Mouse (Mus musculus): Measurements from ENCODE around the gene Rras. TPM values are rescaled to one million over a fixed set of nuclear protein-coding genes. Genes with fewer than 3 reads are reported as not detected.
"Not testable (repeated sequence)": the region's sequence is repeated elsewhere in the genome, so short reads cannot be mapped to it uniquely, and the experiment has no call there.

Rras gene
- polyA plus RNA-seq, 1 experiment from 2014 or later = 12.5 TPM

GRCm38 (mm10) chr7:45019031-45019571, 1.3 kb downstream of the Rras start:
- Histone ChIP-seq H3K9me3 (no peaks in the 10 kb centered on the region), H3K36me3 (replicated peaks) (no peaks in the 10 kb centered on the region), H3K27ac (no peak overlapping the region), H3K4me3 (no peak overlapping the region), H3K9ac (no peak overlapping the region), H3K27me3 (replicated peaks) (no peaks in the 10 kb centered on the region), H3K4me2 (peak overlapping the region; percentile 77), H3K4me1 (peaks cover 27% of the 10 kb centered on the region)
- ATAC-seq (replicated peaks) = no peak
- WGBS = 41% methylated on average over 8 of the region's 8 CpGs

GRCm38 (mm10) chr7:45020225-45020624, 2.5 kb downstream of the Rras start:
- WGBS = 83% methylated on average over 9 of the region's 9 CpGs
- H3K36me3 ChIP-seq (replicated peaks) = no peaks in the 10 kb centered on the region
- no peak for ATAC-seq (replicated peaks)
- peaks cover 17% of the 10 kb centered on the region for H3K4me1 ChIP-seq
- no peaks in the 10 kb centered on the region for H3K9me3 ChIP-seq
- no peaks in the 10 kb centered on the region for H3K27me3 ChIP-seq (replicated peaks)
- no peak overlapping the region for H3K4me2 ChIP-seq
- H3K27ac ChIP-seq = no peak overlapping the region
- no peak overlapping the region for H3K4me3 ChIP-seq
- no peak overlapping the region for H3K9ac ChIP-seq

- WGBS = 83% methylated on average over 5 of the region's 5 CpGs
- Histone ChIP-seq H3K4me1 (peaks cover 12% of the 10 kb centered on the region; the same call in 1 of the 2 replicates), H3K36me3 (replicated peaks) (peaks cover 15% of the 10 kb centered on the region)
- ATAC-seq (replicated peaks); H3K4me3 ChIP-seq; H3K4me2 ChIP-seq; H3K27me3 ChIP-seq (replicated peaks); H3K9ac ChIP-seq; H3K27ac ChIP-seq; H3K9me3 ChIP-seq: not testable (repeated sequence)
Measured at GRCm38 (mm10) chr7:45023711-45024110, 6.0 kb downstream of the Rras start.

- Histone ChIP-seq H3K4me1 (peaks cover 12% of the 10 kb centered on the region; the same call in 1 of the 2 replicates), H3K27me3 (replicated peaks) (no peaks in the 10 kb centered on the region), H3K36me3 (replicated peaks) (peaks cover 22% of the 10 kb centered on the region), H3K4me3 (no peak overlapping the region), H3K9ac (no peak overlapping the region), H3K4me2 (no peak overlapping the region), H3K27ac (no peak overlapping the region), H3K9me3 (no peaks in the 10 kb centered on the region)
- 0 out of 2 replicates have a peak, but pooled peaks have one; percentile 12 for ATAC-seq (replicated peaks)
- 88% methylated on average over 15 of the region's 15 CpGs for WGBS
Measured at GRCm38 (mm10) chr7:45024281-45025248, 6.8 kb downstream of the Rras start.

GRCm38 (mm10) chr7:45025601-45026220, 8.0 kb downstream of the Rras start:
- Histone ChIP-seq H3K27me3 (replicated peaks) (no peaks in the 10 kb centered on the region), H3K9ac (no peak overlapping the region), H3K4me1 (peaks cover 12% of the 10 kb centered on the region; the same call in 1 of the 2 replicates), H3K27ac (peak overlapping the region; percentile 17; the same call in 1 of the 2 replicates), H3K9me3 (no peaks in the 10 kb centered on the region), H3K4me3 (no peak overlapping the region), H3K36me3 (replicated peaks) (peaks cover 33% of the 10 kb centered on the region), H3K4me2 (no peak overlapping the region)
- no peak for ATAC-seq (replicated peaks)
- WGBS = 80% methylated on average over 8 of the region's 8 CpGs

- H3K9me3 ChIP-seq = no peaks in the 10 kb centered on the region
- 0 out of 2 replicates have a peak, but pooled peaks have one; percentile 10 for ATAC-seq (replicated peaks)
- H3K4me1 ChIP-seq = peaks cover 12% of the 10 kb centered on the region; the same call in 1 of the 2 replicates
- H3K36me3 ChIP-seq (replicated peaks) = peaks cover 39% of the 10 kb centered on the region
- H3K4me3 ChIP-seq = no peak overlapping the region
- WGBS = 19% methylated on average over 2 of the region's 2 CpGs
- no peak overlapping the region for H3K4me2 ChIP-seq
- no peak overlapping the region for H3K9ac ChIP-seq
- H3K27ac ChIP-seq = peak overlapping the region; percentile 8; the same call in 1 of the 2 replicates
- H3K27me3 ChIP-seq (replicated peaks) = no peaks in the 10 kb centered on the region
Measured at GRCm38 (mm10) chr7:45026256-45026655, 8.5 kb downstream of the Rras start.

- Histone ChIP-seq H3K27ac (no peak overlapping the region), H3K4me3 (no peak overlapping the region), H3K36me3 (replicated peaks) (peaks cover 54% of the 10 kb centered on the region), H3K9me3 (no peaks in the 10 kb centered on the region), H3K4me1 (peaks cover 12% of the 10 kb centered on the region; the same call in 1 of the 2 replicates), H3K9ac (no peak overlapping the region), H3K4me2 (no peak overlapping the region), H3K27me3 (replicated peaks) (no peaks in the 10 kb centered on the region)
- WGBS = 93% methylated on average over 9 of the region's 9 CpGs
- ATAC-seq (replicated peaks) = no peak
Measured at GRCm38 (mm10) chr7:45027761-45028160, 10.0 kb downstream of the Rras start.

GRCm38 (mm10) chr7:45028351-45028750, 10.6 kb downstream of the Rras start:
- Histone ChIP-seq H3K27ac (no peak overlapping the region), H3K4me3 (no peak overlapping the region), H3K4me2 (no peak overlapping the region), H3K9me3 (no peaks in the 10 kb centered on the region), H3K9ac (no peak overlapping the region), H3K36me3 (replicated peaks) (peaks cover 59% of the 10 kb centered on the region), H3K27me3 (replicated peaks) (no peaks in the 10 kb centered on the region), H3K4me1 (peaks cover 12% of the 10 kb centered on the region; the same call in 1 of the 2 replicates)
- no peak for ATAC-seq (replicated peaks)
- 93% methylated on average over 11 of the region's 11 CpGs for WGBS

GRCm38 (mm10) chr7:45029995-45030394, 12.2 kb downstream of the Rras start:
- H3K36me3 ChIP-seq (replicated peaks) = peaks cover 75% of the 10 kb centered on the region
- H3K9me3 ChIP-seq = no peaks in the 10 kb centered on the region
- no peak overlapping the region for H3K9ac ChIP-seq
- ATAC-seq (replicated peaks) = no peak
- no peaks in the 10 kb centered on the region for H3K27me3 ChIP-seq (replicated peaks)
- H3K4me1 ChIP-seq = peaks cover 12% of the 10 kb centered on the region; the same call in 1 of the 2 replicates
- WGBS = 90% methylated on average over 6 of the region's 6 CpGs
- H3K4me3 ChIP-seq = no peak overlapping the region
- no peak overlapping the region for H3K4me2 ChIP-seq
- H3K27ac ChIP-seq = no peak overlapping the region

- Histone ChIP-seq H3K4me1 (peaks cover 9% of the 10 kb centered on the region; the same call in 1 of the 2 replicates), H3K27me3 (replicated peaks) (no peaks in the 10 kb centered on the region), H3K27ac (no peak overlapping the region), H3K4me3 (no peak overlapping the region), H3K9ac (no peak overlapping the region), H3K36me3 (replicated peaks) (peaks cover 84% of the 10 kb centered on the region), H3K4me2 (no peak overlapping the region), H3K9me3 (no peaks in the 10 kb centered on the region)
- ATAC-seq (replicated peaks) = no peak
- WGBS = 98% methylated on average over 8 of the region's 8 CpGs
Measured at GRCm38 (mm10) chr7:45030857-45031256, 13.1 kb downstream of the Rras start.

- Histone ChIP-seq H3K27ac (no peak overlapping the region), H3K27me3 (replicated peaks) (no peaks in the 10 kb centered on the region), H3K9ac (no peak overlapping the region), H3K9me3 (no peaks in the 10 kb centered on the region), H3K36me3 (replicated peaks) (peaks cover 90% of the 10 kb centered on the region), H3K4me2 (no peak overlapping the region), H3K4me3 (no peak overlapping the region), H3K4me1 (no peaks in the 10 kb centered on the region)
- WGBS = 92% methylated on average over 19 of the region's 19 CpGs
- ATAC-seq (replicated peaks) = no peak
Measured at GRCm38 (mm10) chr7:45033722-45034359, 16.1 kb downstream of the Rras start.

- Histone ChIP-seq H3K4me3 (no peak overlapping the region), H3K36me3 (replicated peaks) (peaks cover 88% of the 10 kb centered on the region), H3K9me3 (no peaks in the 10 kb centered on the region), H3K9ac (no peak overlapping the region), H3K27me3 (replicated peaks) (no peaks in the 10 kb centered on the region), H3K27ac (no peak overlapping the region), H3K4me1 (no peaks in the 10 kb centered on the region), H3K4me2 (no peak overlapping the region)
- ATAC-seq (replicated peaks) = no peak
- 92% methylated on average over 3 of the region's 3 CpGs for WGBS
Measured at GRCm38 (mm10) chr7:45035631-45036030, 17.9 kb downstream of the Rras start.

Data from midbrain, embryonic 15.5 days (tissue).